Mouse (Mus musculus) spleen, embryonic (tissue): ENCODE data around the gene Zfp950.

Experiments
- CTCF ChIA-PET: fragments of 350-600 bp; sonication (Branson Sonifier 250); formaldehyde crosslinking; loops from one replicate; lab custom pipeline; 2022; lab: Charles Lee

The Zfp950 gene

DNA sequence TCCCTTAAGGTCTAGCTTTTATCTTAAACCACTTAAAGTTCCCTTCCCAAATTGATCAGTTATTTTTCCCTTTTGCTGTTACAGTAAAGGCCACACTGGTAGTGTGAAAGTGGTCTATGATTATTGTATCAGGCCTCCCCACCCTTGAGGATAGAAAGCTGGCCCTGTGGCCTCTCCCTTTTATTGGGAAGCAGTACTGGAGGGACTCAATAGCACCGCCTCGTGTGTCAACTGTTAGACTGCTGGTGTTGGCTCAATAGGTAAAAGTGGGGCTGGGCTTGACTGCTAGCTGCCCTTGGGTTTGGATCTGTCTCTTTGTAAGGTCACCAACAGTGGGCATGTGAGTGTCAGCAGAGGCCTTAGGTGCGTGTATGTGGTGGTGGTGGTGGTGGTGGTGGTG, 76.3 kb downstream of the Zfp950 start:
- CTCF ChIA-PET = interaction anchor here (0.6 kb wide), 1 partner anchor 65 kb away, joined by 13 read pairs; no protein-coding TSS in a partner anchor

DNA sequence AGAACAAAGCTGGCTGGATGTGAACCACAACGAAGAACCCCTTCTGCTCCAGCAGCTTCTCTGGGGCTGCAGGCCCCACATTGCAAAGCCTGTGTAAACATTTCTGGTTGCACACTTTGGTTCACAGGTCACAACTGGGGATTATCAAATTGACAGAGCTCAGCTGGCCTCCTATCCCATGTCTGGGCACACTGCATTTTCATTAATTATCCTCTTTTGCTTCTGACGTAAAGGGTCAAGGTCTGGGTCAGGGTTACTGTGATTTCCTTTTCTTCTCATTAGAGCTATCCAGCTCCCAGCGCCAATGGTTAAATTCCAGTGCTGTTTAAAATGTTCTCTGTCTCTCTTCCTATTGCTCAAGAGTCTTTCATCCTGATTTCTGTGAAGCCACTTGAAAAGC, 83.1 kb downstream of the Zfp950 start:
- CTCF ChIA-PET = no interaction called here

DNA sequence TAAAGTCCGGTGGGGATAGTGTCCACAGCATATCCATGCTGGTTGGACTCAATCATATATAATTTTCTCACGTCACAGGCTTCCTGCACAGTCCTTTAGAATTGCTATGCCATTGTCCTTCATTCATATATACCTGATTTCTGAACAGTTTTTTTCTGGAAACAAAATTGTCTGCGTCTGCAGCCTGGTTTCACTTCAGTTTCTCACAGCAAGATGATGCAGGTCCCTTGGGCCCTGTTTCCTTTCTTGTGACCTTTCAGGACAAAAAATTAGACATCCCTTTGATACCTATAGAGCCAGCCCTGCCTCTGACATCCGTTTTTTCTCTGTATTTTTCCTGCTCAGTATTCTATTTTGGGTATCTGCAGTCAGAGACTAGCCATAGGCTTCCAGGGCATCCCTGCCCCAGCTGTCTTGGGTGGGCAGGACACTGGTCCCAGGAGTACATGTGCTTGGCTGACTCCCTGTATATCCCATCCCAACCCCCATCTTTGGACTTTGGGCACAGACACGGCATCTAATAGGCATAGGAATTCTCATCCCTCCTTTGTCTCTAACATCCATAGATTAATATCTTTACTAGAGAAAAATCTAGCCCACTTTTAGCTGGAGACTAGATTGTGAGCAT, 83.7 kb downstream of the Zfp950 start:
- CTCF ChIA-PET = no interaction called here

DNA sequence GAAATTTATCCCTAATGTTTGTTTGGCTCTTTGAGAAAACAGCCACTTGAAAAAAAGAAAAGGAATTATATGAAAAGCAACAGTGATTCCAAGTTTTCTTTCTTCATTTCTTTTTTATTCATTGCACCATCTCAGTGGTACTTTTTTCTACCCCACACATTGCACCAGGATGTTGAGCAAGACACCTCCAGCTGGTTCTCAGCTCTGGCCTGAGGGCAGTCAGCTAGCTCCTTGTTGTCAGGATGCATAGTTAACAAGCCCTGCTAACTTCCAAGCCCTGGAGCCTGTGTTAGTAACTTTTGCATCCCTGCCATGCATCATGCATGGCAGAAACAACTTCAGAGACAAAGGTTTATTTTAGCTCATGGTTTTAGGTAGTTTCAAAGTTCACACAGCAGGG, 87.9 kb downstream of the Zfp950 start:
- CTCF ChIA-PET = no interaction called here

DNA sequence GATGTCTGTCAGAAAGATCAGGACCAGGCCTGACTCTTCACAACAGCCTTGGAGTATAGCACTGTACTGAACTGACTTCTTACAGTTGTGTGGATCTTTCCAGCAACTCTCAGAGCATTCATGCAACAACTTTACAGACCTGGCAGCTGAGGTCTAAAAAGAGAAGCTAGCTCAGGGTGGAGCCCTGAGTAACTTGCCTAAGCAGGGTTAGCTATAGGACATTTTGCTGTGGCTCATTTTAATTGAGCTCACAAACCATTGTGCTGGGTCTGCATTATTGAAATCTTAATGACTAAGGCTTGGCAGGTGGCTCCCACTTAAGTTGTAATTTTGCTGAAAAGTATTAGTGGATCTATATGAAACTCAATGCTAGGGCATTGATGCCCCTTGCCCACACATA, 88.6 kb downstream of the Zfp950 start:
- CTCF ChIA-PET = no interaction called here

DNA sequence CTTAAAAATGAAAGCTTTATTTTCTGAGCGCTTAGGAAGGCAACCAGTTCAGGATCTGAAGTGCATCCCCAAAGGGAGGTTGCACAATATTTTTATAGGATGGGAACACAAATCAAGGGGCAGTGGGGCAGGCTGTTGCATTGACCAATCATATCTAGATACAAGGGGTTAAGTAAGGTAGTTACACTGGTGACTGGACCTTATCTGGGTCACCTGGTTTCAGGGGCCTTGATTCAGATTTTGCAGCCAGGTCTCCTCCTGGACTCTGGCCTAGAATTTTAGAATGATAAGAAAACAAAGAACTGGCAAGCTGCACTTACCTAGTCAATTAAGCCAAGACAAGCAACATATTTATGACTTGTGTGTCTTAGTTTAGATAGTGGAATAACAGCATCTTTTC, 89.5 kb downstream of the Zfp950 start:
- CTCF ChIA-PET = interaction anchor here (0.6 to 0.7 kb wide), 2 partner anchors 157 to 318 kb away, joined by 8 read pairs; no protein-coding TSS in a partner anchor

DNA sequence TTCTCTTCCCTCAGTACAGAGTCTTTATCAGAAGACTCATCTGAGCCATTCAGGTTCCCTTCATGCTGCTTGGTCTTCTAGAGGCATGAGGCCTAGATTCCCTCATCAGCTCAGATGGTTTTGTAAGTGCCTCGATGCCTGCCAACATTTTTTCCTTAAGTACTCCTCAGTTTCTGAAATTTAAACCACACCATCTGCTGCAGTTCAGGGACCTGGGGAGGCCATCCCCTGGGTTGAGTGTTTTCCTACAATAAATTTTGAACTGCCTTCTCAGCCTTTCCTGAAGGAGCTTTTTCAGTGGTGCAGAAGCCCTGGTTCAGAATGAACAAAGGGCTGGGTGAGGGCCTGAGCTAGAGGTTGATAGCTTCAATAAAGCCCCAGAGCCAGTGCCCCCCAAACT, 91.2 kb downstream of the Zfp950 start:
- CTCF ChIA-PET = no interaction called here

DNA sequence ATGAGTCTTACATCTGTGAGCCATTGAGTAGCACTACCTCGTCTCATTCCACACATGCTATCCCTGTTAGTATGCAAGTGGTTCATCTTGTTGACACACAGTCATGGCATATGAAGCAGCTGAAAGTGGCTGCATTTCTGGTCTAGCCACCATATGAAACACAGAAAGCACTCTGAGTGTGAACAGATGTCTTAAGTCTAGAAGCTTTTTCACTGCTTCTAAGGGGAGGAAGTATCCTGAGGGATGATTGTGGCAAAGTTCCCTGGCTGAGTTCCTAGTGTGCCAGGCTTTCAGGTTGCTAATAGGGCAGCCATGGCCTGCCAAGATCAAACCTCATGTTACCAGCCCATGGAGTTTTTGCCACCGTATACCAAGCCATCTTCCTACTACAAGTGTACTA, 92.0 kb downstream of the Zfp950 start:
- CTCF ChIA-PET = no interaction called here

DNA sequence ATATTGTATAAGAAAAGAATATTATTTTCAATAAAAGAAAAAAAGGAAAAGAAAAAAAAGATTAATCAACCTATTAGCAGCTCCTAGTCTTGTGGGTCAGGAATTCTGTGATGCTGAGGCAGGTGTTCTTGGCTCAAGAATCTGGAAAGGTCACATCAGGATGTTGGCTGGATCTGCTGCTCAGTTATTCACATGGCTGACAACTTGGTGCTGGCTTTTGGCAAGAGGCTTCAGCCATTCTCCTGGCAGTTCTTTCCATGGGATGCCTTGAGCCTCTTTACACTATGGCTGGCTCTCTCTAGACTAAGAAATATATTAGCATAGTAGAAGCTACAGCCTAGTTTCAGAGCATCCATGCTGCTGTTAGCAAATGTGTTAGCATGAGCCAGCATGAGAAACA, 101.5 kb downstream of the Zfp950 start:
- CTCF ChIA-PET = no interaction called here

DNA sequence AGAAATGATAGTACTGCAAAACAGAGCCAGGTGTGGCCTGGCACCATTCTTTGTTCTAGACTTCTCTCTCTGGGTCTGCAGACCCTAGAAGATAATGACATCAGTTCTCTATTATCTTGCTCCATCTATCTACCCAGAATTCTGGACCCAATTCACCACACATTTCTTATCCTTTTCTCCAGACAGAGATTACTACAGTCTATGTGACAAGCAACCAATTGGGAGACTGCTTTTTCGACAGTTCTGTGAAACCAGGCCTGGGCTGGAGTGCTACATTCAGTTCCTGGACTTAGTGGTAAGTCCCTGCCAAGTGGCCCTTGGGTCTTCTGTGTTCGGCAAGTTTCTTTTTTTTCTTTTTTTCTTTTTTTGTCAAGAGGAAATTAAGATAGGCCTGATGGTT, 109.1 kb downstream of the Zfp950 start:
- CTCF ChIA-PET = no interaction called here

DNA sequence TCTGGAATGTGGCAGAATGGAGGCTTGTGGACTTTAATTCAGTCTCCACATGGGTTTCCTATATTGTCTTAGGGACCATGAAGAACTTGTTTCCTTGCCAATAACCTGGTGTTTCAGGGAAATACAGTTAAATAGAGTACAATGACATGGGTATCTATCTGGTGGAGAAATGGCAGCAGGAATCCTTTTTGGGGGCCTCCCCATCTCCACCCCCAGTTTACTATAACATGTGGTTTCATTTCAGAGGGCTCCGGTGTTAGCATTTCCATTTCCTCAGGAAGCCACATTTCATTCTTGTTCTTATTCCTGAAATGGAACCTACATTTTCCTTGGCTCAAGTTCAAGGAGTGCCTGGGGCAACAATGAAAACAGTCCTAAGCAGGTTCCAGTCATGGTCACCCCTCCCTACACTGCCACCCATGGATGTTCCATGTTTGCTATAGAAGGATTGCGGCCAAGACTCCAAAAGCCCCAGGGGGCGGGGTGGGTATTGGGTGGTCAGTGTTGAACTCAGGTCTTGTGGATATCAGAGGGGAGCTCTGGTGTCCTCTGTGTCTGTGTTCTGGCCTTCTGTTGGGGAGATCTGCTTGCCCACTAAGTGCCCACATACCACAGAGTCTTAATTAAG, 118.6 kb downstream of the Zfp950 start:
- CTCF ChIA-PET = interaction anchor here (0.7 kb wide), 1 partner anchor 124 kb away, joined by 3 read pairs; no protein-coding TSS in a partner anchor

DNA sequence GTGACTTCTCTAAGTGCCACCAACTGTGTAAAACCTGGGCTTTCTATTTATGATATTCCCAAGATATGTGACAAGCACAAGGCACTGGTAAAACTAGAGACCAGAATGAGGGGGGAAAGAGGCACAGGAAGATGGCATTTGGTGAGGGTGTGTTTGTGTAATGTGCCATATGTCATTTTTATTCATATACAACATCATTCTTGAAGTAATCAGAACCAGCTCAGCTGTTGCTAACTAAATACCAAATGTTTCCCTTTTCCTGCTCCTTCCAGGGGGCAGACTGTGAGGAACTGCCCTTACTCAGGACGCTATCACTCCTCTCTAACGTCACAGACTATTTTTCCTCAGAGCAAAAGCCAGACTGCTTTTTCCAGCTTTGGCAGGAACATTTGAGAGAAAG, 119.1 kb downstream of the Zfp950 start:
- CTCF ChIA-PET = interaction anchor here (0.7 kb wide), 1 partner anchor 124 kb away, joined by 3 read pairs; no protein-coding TSS in a partner anchor

DNA sequence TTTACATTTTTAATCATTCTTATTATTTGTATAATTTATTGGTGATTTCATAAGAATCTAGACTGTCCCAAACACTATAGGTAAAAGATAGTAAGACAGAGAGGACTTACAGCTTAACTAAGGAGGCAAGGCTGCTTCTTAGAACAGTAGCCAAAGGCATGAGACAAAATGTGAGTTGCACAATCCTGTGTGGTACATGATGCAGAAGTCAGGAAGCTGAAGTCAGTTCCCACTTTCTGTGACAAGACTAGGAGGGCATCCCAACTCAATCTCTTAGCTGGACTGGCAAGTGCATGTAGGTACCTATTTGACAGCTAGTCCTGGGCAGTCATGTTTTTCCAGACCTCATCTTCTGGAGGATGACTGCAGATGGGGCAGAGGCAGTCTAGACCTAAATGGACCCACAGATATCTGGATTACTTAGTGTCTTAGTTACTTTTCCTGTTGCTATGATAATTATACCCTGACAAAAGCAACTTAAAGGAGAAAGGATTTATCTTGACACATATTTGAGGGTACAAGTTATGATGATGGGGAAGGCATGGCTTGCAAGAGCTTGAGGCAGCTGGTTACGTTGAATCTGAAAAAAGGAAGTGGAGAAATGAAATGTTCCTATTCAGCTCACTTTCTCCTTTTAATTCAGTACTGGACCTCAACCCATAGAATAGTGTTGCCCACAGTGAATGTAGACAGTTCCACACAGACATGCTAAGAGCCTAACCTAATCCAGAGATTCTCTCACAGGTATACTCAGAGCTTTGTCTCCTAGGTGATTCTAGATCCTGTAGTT, 123.0 kb downstream of the Zfp950 start:
- CTCF ChIA-PET = no interaction called here

DNA sequence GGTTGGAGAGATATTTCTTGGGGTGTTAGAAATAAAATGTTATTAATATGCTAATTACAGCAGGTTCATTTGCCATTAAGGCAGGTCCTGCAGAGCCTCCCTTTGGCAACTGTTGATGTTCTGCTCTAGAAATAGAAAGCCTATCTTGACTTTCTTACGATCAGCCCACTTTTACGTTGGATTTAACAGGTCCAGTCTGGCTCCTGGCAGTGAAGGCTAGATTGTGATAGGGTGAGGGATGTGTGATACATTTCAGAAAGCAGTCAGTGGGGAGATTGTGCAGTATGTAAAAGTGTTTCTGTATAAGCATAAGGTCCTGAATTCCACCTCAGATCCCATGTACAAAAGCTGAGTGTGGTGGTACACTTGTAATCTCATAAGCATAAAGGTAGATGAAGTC, 131.4 kb downstream of the Zfp950 start:
- CTCF ChIA-PET = no interaction called here
